Comparison of ENCODE assay signal across 8 mouse cellular contexts in genomic region chr2:35539276-35539972, GRCm38 (mm10). TPM values are rescaled to one million over a fixed set of nuclear protein-coding genes. Genes with fewer than 3 reads are reported as not detected.
DNase-seq lines count a peak whose midpoint lies in the region; ATAC-seq lines count a peak whose summit lies in the region.

No protein-coding gene starts in this region.

- WGBS in hindbrain, embryonic 14.5 days = 11% methylated on average over 13 of the region's 13 CpGs

- peak; percentile 63; the same call in 1 of the 2 replicates for ATAC-seq in hindbrain, embryonic 14.5 days (ENCODE audit: low FRiP score)

- no peak overlapping the region for H3K9ac ChIP-seq in hindbrain, embryonic 14.5 days

- no peaks in the 10 kb centered on the region for H3K9me3 ChIP-seq in hindbrain, embryonic 14.5 days (ENCODE audit: control insufficient read depth, low read length)

- no peaks in the 10 kb centered on the region for H3K4me1 ChIP-seq in hindbrain, embryonic 14.5 days (replicated peaks; ENCODE audit: control insufficient read depth, insufficient read depth, low read length)

- no peak overlapping the region for H3K4me3 ChIP-seq in hindbrain, embryonic 14.5 days (replicated peaks; ENCODE audit: low read length)

- H3K4me2 ChIP-seq in hindbrain, embryonic 14.5 days (replicated peaks) = no peak overlapping the region

- H3K36me3 ChIP-seq in hindbrain, embryonic 14.5 days (replicated peaks; ENCODE audit: control insufficient read depth, insufficient read depth) = no peaks in the 10 kb centered on the region

- no peaks in the 10 kb centered on the region for H3K27me3 ChIP-seq in hindbrain, embryonic 14.5 days (ENCODE audit: control insufficient read depth, insufficient read depth, low read length)

- H3K27ac ChIP-seq in hindbrain, embryonic 14.5 days = no peak overlapping the region

- DNase-seq in Muller cell, postnatal 12 days (ENCODE audit: inconsistent ontology term) = peak; percentile 93
- peak; percentile 90 for DNase-seq in cerebellum, adult 9-10 months
- DNase-seq in frontal cortex, postnatal 10 days (ENCODE audit: low spot score in 2 of 2) = peak; percentile 65 to 82
- peak; percentile 86 for DNase-seq in hindbrain, embryonic 14.5 days (ENCODE audit: low spot score)
- DNase-seq in layer of hippocampus, postnatal 25 days (ENCODE audit: extremely low spot score in 1 of 2, low spot score in 1 of 2) = peak; percentile 77 to 94
- peak; percentile 90 for DNase-seq in lung, postnatal 36 days
- peak; percentile 81 for DNase-seq in right cerebral cortex, adult 18-20 months
- peak; percentile 79 for DNase-seq in urinary bladder, adult 2 months (ENCODE audit: low spot score)

RNA-seq across cellular contexts. Expression of gene Dab2ip, which starts 18.6 kb away (rescaled TPM):
- polyA plus RNA-seq in hindbrain, embryonic 14.5 days (2014; fragmentation: Nextera tagmentation; extraction: Ambion mirVana) = 48.4 and 52.2 TPM in 2 replicates
- 100 to 1,000 TPM; 103 to 118 TPM for total RNA-seq in layer of hippocampus, postnatal 25 days (2021)
- polyA plus RNA-seq in urinary bladder, adult 2 months (2012; rRNA removed) = 65.2 and 77.8 TPM in 2 replicates
